Mouse (Mus musculus): Measurements from ENCODE around the gene Klrg1. TPM values are rescaled to one million over a fixed set of nuclear protein-coding genes. Genes with fewer than 3 reads are reported as not detected.

Gene Klrg1
- total and polyA plus RNA-seq, 3 experiments: 0.28 to 1.0 TPM; not detected in 1

GRCm38 (mm10) chr6:122297279-122298222 lies 14.9 kb upstream of the Klrg1 start (continued):
- TF ChIP-seq MXI1 (IDR thresholded peaks at IDR 0.05; ENCODE audit: low read depth, low read length) (peak; percentile 40; the same call in 1 of the 2 replicates), CHD2 (IDR thresholded peaks at IDR 0.05; ENCODE audit: low read length) (no peak), SIN3A (IDR thresholded peaks at IDR 0.05; ENCODE audit: low read length) (peak; percentile 31; the same call in 1 of the 2 replicates), RCOR1 (IDR thresholded peaks at IDR 0.05; ENCODE audit: low read depth, low read length) (no peak), USF1 (IDR thresholded peaks at IDR 0.05; ENCODE audit: low read depth, low read length) (no peak), MAFK (IDR thresholded peaks at IDR 0.05; ENCODE audit: borderline replicate concordance, low read depth, low read length) (no peak), POLR2AphosphoS5 (IDR thresholded peaks at IDR 0.05; ENCODE audit: borderline replicate concordance, low read depth, low read length) (no peak), POLR2A (IDR thresholded peaks at IDR 0.05; ENCODE audit: control insufficient read depth in 1 of 2, insufficient read depth in 1 of 2, low read depth in 1 of 2, low read length in 2 of 2, poor library complexity in 1 of 2) (peak in 1 of 2 experiments; percentile 52; a peak in 2 of 4 replicates), GABPA (IDR thresholded peaks at IDR 0.05; ENCODE audit: low read depth, low read length) (no peak), MYC (IDR thresholded peaks at IDR 0.05; ENCODE audit: low read depth, low read length) (no peak), NELFE (IDR thresholded peaks at IDR 0.05; ENCODE audit: low read depth, low read length) (no peak), ELF1 (IDR thresholded peaks at IDR 0.05; ENCODE audit: low read depth, low read length) (no peak), TBP (IDR thresholded peaks at IDR 0.05; ENCODE audit: low read depth, low read length) (no peak), MYB (IDR thresholded peaks at IDR 0.05; ENCODE audit: low read depth, low read length) (no peak), HCFC1 (IDR thresholded peaks at IDR 0.05; ENCODE audit: low read depth, low read length) (0 out of 2 replicates have a peak, but pooled peaks have one; percentile 30)

DNA sequence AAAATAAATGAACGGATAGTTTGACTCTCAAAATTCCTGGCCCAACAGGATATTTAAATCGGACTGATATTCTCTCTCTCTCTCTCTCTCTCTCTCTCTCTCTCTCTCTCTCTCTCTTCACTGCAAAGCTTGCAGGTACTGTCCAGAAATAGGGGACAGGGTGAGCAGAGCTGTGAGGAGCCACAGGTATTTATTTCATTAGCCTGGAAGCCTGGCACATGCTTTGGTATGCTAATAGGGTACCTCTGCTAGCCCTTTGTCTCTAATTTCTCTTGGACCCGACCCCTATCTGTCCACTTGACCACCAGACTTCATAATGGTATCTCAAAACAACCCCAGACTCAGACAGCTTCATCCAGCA lies 14.2 kb upstream of the Klrg1 start:
- Histone ChIP-seq H3K9me3 (replicated peaks; ENCODE audit: insufficient read depth, low read length) (no peaks in the 10 kb centered on the region), H3K9ac (ENCODE audit: control insufficient read depth, low read depth, low read length, poor library complexity, severe bottlenecking) (peak overlapping the region; percentile 73), H3K27me3 (ENCODE audit: control insufficient read depth in 1 of 2, insufficient read depth in 2 of 2, low read length in 2 of 2) (no peaks in the 10 kb centered on the region), H3K79me2 (ENCODE audit: control insufficient read depth, insufficient read depth, low read length, poor library complexity) (no peaks in the 10 kb centered on the region), H3K4me3 (ENCODE audit: control insufficient read depth in 1 of 2, insufficient read depth in 1 of 2, low read depth in 2 of 2, low read length in 2 of 2) (peak overlapping the region; percentile 66 to 94), H3K27ac (ENCODE audit: control insufficient read depth, low read depth, low read length) (peak overlapping the region; percentile 47), H3K4me1 (ENCODE audit: control insufficient read depth in 1 of 2, insufficient read depth in 2 of 2, low read length in 2 of 2) (peaks cover 15 to 38% of the 10 kb centered on the region in 2 experiments), H3K36me3 (ENCODE audit: control insufficient read depth in 1 of 2, insufficient read depth in 2 of 2, low read length in 2 of 2) (peaks cover 0 to 28% of the 10 kb centered on the region in 2 experiments; a peak in 2 of 4 replicates)
- TF ChIP-seq CTCF (IDR thresholded peaks at IDR 0.05 in 2 of 3, conservative IDR thresholded peaks at IDR 0.05 in 1 of 3; ENCODE audit: control insufficient read depth in 1 of 3, insufficient read depth in 1 of 3, low read depth in 2 of 3, low read length in 3 of 3, poor library complexity in 1 of 3, severe bottlenecking in 1 of 3) (no peak), NELFE (IDR thresholded peaks at IDR 0.05; ENCODE audit: low read depth, low read length) (no peak), MAFK (IDR thresholded peaks at IDR 0.05; ENCODE audit: borderline replicate concordance, low read depth, low read length) (no peak), MYC (IDR thresholded peaks at IDR 0.05; ENCODE audit: low read depth, low read length) (no peak), POLR2A (IDR thresholded peaks at IDR 0.05; ENCODE audit: control insufficient read depth in 1 of 2, insufficient read depth in 1 of 2, low read depth in 1 of 2, low read length in 2 of 2, poor library complexity in 1 of 2) (no peak), RCOR1 (IDR thresholded peaks at IDR 0.05; ENCODE audit: low read depth, low read length) (no peak), MEF2A (IDR thresholded peaks at IDR 0.05; ENCODE audit: extremely low read depth, insufficient replicate concordance, low read depth, low read length, poor library complexity, severe bottlenecking) (no peak), NRF1 (IDR thresholded peaks at IDR 0.05; ENCODE audit: insufficient read depth, low read depth, low read length, poor library complexity, severe bottlenecking) (no peak), ELF1 (IDR thresholded peaks at IDR 0.05; ENCODE audit: low read depth, low read length) (no peak), KAT2A (conservative IDR thresholded peaks at IDR 0.05; ENCODE audit: low read depth, low read length) (no peak), MXI1 (IDR thresholded peaks at IDR 0.05; ENCODE audit: low read depth, low read length) (no peak), CHD1 (IDR thresholded peaks at IDR 0.05; ENCODE audit: low read depth, low read length) (0 out of 2 replicates have a peak, but pooled peaks have one; percentile 18), UBTF (IDR thresholded peaks at IDR 0.05; ENCODE audit: borderline replicate concordance, insufficient read depth, low read depth, low read length) (no peak), POLR2AphosphoS2 (IDR thresholded peaks at IDR 0.05; ENCODE audit: low read length) (no peak), JUND (IDR thresholded peaks at IDR 0.05; ENCODE audit: low read depth, low read length) (peak; percentile 79; the same call in 1 of the 2 replicates), ETS1 (IDR thresholded peaks at IDR 0.05; ENCODE audit: low read depth, low read length) (no peak), SMC3 (IDR thresholded peaks at IDR 0.05; ENCODE audit: low read depth, low read length) (no peak), MYB (IDR thresholded peaks at IDR 0.05; ENCODE audit: low read depth, low read length) (no peak), USF2 (IDR thresholded peaks at IDR 0.05; ENCODE audit: borderline replicate concordance in 1 of 2, insufficient read depth in 1 of 2, low read depth in 1 of 2, low read length in 2 of 2) (no peak), SIN3A (IDR thresholded peaks at IDR 0.05; ENCODE audit: low read length) (0 out of 2 replicates have a peak, but pooled peaks have one; percentile 18), USF1 (IDR thresholded peaks at IDR 0.05; ENCODE audit: low read depth, low read length) (no peak), TCF12 (IDR thresholded peaks at IDR 0.05; ENCODE audit: low read depth, low read length) (no peak), ZMIZ1 (IDR thresholded peaks at IDR 0.05; ENCODE audit: low read depth, low read length) (no peak), MAX (IDR thresholded peaks at IDR 0.05; ENCODE audit: low read length) (no peak)
- no peak for DNase-seq (ENCODE audit: low read depth, low spot score)
